Mouse (Mus musculus): ENCODE measurements around the gene 4930578C19Rik. TPM values are rescaled to one million over a fixed set of nuclear protein-coding genes. Genes with fewer than 3 reads are reported as not detected.
"Not testable (repeated sequence)": the region's sequence is repeated elsewhere in the genome, so short reads cannot be mapped to it uniquely, and the experiment has no call there.

Gene 4930578C19Rik
- polyA plus RNA-seq, 1 experiment from 2014 or later: 0.67 TPM

DNA sequence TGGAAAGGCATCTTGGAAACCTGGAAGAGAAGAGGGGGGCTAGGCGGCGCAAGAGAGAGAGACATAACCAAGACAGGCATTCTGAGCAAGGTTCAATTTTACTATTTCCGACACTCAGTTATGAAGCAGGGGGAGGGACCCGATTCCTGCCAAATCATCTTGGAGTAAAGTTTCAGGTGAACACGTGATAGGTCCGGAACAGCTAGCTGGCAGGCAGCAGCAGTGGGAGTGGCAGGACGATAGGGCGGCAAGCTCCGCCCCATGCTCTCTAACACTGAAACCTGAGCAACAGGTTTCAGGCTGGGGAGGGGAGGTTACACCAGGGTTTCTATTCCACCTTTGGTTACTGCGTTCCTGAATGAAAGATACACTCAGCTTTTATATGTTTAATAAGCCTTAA is 58.9 kb downstream of the 4930578C19Rik start:
- Histone ChIP-seq H3K27ac (replicated peaks) (no peak overlapping the region), H3K4me1 (replicated peaks) (no peaks in the 10 kb centered on the region), H3K36me3 (no peaks in the 10 kb centered on the region), H3K4me2 (no peak overlapping the region), H3K27me3 (no peaks in the 10 kb centered on the region), H3K4me3 (no peak overlapping the region), H3K9ac (no peak overlapping the region), H3K9me3 (no peaks in the 10 kb centered on the region)
- ATAC-seq (ENCODE audit: low FRiP score, low read depth): no peak
- 59% methylated on average over 10 of the region's 10 CpGs for WGBS

DNA sequence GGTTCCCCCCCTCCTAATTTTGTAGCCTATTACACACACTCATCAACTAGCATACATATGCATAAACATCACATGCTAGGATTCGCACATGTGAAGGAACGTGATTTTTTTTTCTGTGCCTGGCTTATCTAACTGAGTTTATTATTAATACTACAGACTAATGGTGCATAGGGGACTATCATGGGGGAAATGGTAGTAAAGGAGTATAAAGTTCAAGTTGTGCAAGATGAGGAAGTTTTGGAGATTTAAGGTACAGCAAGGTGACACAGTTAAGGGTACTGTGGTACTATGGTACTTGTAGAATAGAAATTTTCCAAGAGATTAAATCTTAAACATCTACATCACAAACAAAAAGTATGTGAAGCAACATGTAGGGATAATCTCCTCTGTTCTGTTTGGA is 64.5 kb downstream of the 4930578C19Rik start:
- no peaks in the 10 kb centered on the region for H3K36me3 ChIP-seq
- H3K27ac ChIP-seq (replicated peaks): no peak overlapping the region
- H3K4me1 ChIP-seq (replicated peaks): no peaks in the 10 kb centered on the region
- no peak overlapping the region for H3K4me2 ChIP-seq
- H3K9ac ChIP-seq: no peak overlapping the region
- 94% methylated on average over 2 of the region's 2 CpGs for WGBS
- no peak for ATAC-seq (ENCODE audit: low FRiP score, low read depth)
- no peaks in the 10 kb centered on the region for H3K9me3 ChIP-seq
- no peaks in the 10 kb centered on the region for H3K27me3 ChIP-seq
- no peak overlapping the region for H3K4me3 ChIP-seq

- H3K27ac ChIP-seq (replicated peaks); H3K27me3 ChIP-seq; ATAC-seq (ENCODE audit: low FRiP score, low read depth); H3K9ac ChIP-seq; H3K4me3 ChIP-seq; H3K36me3 ChIP-seq; H3K4me2 ChIP-seq; H3K4me1 ChIP-seq (replicated peaks); H3K9me3 ChIP-seq: not testable (repeated sequence)
- 71% methylated on average over 5 of the region's 5 CpGs for WGBS
Measured at GRCm38 (mm10) chrX:18384181-18384580, 77.0 kb downstream of the 4930578C19Rik start.
